Mouse (Mus musculus) cerebellum, adult 9-11 months (tissue): Measurements from ENCODE around the gene Nfkbie.

ENCODE experiments used
- DNase-seq: peaks from one replicate; pipeline ENCODE4 v3.0.0; 2022

Gene Nfkbie

DNA sequence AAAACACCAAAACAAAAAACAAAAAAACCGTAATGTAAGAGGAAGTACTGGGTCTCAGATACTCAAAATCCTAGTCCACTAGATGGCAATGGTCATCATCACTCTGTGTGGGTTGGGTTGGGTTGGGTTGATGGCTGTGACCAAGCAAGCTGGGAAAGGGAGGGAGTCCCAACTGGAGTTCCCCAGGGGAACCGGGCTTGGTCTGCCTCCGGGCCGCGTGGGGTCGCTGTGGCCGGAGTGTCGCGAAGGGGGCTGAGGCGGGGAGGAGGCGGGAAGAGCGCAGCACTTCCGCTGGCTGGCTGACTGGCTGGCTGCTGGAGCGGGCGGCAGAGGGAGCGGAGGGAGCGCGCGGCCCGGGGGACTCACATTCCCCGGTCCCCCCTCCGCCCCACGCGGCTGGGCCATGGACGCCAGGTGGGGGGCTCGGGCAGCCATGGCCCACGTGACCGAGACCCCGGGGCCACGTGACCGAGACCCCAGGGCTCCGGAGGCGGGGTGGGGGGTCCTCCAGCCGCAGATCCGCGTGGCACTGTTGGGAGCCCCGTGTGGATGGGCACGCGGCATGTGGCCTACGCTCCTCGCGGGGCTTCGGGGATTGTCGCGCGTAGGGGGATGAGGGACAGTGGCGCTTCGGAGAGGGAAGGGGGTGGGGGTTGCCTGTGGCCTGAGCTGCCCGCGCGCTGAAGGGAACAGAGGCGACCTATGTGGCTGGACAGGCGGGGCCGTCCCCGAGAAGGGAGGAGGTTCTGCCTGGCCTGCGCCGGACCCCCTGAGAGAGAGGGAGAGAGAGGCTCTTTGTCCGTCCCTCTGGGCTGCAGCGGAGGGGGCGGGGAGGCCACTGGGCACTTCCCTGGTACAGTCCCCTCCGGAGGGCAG, 8.4 kb downstream of the Nfkbie start, which contains the start of gene Slc35b2:
Gene Slc35b2 (plus strand): TSS at position 220 of the 876 bp plus-strand sequence.
- DNase-seq = peak; percentile 95

DNA sequence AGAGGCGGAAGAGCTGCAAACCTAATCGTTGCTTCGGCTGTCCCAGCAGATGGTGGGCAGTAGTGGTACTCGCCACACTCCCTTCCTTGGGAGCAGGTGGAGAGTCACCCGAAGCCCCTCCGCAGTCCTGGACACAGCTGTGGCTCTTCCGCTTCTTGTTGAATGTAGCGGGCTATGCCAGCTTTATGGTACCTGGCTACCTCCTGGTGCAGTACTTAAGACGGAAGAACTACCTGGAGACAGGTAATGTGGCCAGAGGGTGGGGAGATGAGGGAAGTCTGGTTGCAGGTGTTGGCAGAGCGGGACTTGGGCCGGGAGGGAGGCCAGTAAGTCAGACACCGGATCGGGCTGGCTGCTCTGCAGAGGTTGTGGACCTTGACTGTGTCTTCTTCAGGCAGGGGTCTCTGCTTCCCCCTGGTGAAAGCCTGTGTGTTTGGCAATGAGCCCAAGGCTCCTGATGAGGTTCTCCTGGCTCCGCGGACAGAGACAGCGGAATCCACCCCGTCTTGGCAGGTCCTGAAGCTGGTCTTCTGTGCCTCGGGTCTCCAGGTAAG, 9.1 kb downstream of the Nfkbie start:
- DNase-seq = peak; percentile 77

DNA sequence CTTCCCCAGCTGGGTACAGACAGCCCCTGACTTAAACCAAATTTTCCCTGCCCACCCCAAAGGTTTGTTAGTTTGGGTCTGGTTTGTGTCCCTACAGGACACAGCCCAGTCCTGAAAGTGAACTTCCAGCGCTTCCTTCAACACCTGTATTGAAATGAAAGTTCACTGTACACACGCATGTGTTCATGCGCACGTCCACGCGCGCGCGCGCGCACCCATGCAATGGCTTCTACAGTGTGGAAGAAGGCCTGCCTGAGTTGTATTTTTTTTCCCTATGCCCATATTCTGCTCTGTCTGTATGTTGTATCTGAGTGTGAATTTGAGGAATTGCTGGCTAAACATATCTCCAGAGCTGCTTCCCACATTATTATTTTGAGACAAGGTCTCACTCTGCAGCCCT, 9.6 kb downstream of the Nfkbie start:
- DNase-seq = no peak

DNA sequence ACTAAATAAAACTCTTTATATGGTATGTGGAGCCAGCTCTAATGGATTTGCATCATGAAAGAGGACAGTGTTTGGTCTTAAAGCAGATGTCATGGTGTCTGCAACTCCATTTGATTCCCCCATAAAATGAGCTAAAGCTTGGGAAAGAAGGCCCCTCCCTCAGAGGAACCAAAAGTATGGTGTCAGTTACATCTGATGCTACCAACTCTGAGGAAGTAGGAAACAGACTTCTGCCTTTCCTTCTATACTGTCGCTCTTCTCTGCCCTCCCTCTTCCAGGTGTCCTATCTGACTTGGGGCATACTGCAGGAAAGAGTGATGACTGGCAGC, 10.5 kb downstream of the Nfkbie start:
- no peak for DNase-seq

- peak; percentile 52 for DNase-seq
Observed at GRCm38 (mm10) chr17:45566360-45567161, 11.1 kb downstream of the Nfkbie start.

DNA sequence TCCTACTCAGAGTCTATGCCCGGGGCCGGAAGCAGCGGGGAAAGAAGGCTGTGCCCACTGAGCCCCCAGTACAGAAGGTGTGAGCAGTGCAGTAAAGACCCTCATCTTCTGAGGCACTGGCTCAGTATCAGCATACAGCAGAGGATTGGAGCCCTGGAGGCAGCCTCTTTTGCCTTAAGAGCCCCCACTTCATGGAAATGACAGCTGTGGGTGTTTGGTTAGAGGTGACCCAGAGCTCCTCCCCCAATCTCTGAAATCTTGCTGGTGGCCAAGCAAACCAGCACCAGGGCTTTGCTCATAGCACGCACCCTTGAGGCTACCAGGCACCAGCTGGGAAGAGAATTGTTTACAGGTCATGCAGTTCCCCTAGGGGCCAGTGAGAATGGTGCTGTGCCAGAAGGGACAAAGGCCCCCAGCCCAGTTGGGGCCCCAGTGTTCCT, 11.7 kb downstream of the Nfkbie start:
- DNase-seq = no peak

- no peak for DNase-seq
Observed at GRCm38 (mm10) chr17:45568990-45569389, 13.5 kb downstream of the Nfkbie start.

DNA sequence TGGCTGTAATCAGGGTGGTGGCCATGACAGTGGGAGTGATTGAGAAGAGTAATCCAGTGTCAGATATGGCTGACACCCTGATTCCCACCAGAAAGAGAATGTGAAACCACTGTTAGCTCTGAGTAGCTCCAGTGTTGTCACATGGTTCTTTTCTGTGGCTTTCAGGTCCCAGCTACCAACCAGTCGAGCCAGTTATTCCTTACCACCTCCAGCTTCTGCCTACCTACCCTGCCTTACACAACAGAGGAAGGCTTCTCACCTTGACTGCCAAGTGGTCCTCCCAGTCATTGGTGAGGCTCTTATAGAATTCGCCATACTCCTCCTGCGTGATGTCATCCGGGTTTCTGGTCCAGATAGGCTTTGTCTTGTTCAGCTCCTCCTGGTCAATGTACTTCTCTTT, 14.5 kb downstream of the Nfkbie start:
- no peak for DNase-seq

GRCm38 (mm10) chr17:45572103-45573086, 16.9 kb downstream of the Nfkbie start:
- DNase-seq = peak; percentile 85

DNA sequence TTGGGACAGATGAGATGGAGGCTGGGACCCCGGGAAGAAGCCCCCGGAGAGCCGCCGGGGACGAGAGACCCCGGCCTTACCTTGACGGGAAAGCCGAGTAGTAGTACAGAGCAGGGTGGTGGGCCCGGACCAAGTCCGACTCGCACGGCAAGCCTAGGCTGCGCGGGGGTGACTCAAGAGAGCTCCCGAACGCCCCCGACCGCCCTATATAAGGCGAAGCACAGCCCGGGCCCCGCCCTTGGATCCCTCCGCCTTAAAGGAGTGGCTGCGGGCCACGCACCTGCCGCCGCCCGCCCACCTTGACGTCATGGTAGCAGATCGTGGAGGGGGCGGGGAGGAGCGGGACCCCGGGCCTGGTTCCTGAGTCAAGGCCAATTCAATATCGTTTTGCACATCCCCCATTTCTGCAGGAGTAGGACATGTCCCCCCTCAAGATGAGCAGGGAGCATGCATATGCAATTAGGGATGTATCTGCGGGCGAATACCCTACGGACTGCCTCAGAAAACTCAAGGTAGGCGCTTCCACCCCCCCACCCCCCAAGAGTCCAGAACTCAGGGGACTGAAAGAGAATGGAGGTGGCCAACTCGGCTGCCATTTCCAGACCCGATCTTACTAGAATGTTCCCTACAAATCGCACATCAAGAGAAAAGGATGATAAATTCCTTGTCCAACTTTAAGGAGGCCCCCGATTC, 17.7 kb downstream of the Nfkbie start, which contains the start of gene Hsp90ab1:
Gene Hsp90ab1 (minus strand): TSS at position 185 of the 693 bp plus-strand sequence.
- peak; percentile 98 for DNase-seq

GRCm38 (mm10) chr17:45573780-45574123, 18.2 kb downstream of the Nfkbie start:
- peak; percentile 95 for DNase-seq

- peak; percentile 93 for DNase-seq
Observed at GRCm38 (mm10) chr17:45574129-45574761, 18.7 kb downstream of the Nfkbie start.

DNA sequence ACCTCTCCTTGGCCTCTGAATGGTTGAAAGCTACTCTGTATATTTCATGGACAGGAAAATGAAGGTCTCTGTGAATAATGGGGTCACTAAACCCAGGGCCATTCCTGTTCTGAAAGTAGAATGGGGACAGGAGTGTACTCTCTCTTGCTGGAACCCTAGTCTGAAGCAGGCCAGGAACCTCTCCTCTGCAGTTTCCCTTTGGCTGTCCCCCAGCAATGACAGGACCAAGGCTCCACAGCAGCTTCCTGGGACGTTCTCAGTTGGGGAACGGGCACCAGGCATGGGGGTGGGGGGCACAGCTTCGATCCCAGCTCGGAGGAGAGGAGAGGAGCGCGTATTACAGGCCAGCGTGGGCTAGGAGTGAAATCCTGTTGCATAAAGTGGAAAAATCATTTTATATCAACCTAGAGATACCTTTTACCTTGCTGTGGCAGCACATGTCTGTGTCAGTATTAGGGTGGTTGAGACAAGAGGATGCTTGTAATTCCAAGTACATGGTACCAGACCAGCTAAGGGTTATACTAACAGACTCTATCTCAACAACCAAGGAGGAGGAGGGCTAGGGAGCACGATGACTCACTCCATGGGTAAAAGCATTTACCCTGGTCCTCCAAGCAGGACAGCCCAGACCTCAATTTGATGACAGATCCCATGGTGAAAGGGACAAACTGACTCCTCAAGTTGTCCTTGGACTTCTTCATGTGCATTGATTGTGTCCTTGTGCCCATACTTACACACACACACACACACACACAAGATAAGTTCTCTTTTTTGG, 19.8 kb downstream of the Nfkbie start:
- DNase-seq = peak; percentile 63

GRCm38 (mm10) chr17:45578242-45578641, 22.7 kb downstream of the Nfkbie start:
- DNase-seq = no peak

DNA sequence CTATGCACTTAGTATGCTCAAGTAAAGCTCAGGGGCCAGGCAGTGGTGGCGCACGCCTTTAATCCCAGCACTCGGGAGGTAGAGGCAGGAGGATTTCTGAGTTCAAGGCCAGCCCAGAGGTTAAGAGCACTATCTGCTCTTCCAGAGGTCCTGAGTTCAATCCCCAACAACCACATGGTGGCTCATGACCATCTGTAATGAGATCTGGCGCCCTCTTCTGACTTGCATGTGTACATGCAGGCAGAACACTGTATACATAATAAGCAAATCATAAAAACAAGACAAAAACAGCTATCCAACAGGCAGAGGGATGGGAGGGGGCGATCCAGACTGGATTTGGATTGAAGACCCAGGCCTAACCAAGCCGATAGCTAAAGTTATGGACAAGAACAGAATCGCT, 23.3 kb downstream of the Nfkbie start:
- no peak for DNase-seq

DNA sequence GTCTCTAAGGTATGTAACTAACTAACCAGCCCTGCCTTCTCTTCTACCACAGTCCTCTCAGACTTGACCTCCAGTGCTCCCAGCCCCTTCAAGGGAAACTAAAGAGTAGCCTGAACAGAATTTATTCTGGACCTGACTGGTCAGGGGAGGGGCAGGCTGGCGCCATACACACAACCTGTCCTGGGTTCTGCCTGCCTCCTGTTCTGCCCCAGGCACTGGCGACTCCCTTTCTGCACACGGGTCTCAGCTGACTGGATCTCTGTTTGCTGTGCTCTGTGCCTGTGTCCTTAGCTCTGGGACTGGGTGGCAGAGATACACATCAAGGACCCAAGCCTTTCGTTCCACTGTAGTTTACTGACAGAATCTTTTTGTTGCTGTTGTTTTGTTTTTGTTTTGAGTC, 24.1 kb downstream of the Nfkbie start:
- no peak for DNase-seq

GRCm38 (mm10) chr17:45580958-45581477, 25.5 kb downstream of the Nfkbie start:
- DNase-seq = no peak

DNA sequence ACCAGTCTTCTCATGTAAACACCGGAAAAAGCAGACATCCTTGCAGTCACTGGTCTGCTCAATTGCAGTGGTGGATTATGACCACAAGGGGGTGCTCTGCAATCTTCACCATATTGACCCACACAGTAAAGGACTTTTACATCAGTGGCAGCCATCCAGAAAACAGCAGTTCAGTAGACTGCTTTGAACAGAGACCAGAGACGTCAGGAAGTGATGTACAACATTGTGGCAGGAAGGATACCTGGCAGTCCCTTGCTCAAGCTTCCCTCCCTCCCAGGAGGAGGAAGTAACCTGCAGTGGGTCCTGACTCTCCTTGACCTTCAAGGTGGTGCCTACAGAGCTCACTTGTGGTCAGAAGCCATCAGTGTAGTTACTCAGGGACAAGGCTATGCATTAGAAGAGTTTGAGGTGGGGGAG, 26.1 kb downstream of the Nfkbie start:
- peak; percentile 78 for DNase-seq

GRCm38 (mm10) chr17:45582188-45582587, 26.7 kb downstream of the Nfkbie start:
- DNase-seq = no peak

DNA sequence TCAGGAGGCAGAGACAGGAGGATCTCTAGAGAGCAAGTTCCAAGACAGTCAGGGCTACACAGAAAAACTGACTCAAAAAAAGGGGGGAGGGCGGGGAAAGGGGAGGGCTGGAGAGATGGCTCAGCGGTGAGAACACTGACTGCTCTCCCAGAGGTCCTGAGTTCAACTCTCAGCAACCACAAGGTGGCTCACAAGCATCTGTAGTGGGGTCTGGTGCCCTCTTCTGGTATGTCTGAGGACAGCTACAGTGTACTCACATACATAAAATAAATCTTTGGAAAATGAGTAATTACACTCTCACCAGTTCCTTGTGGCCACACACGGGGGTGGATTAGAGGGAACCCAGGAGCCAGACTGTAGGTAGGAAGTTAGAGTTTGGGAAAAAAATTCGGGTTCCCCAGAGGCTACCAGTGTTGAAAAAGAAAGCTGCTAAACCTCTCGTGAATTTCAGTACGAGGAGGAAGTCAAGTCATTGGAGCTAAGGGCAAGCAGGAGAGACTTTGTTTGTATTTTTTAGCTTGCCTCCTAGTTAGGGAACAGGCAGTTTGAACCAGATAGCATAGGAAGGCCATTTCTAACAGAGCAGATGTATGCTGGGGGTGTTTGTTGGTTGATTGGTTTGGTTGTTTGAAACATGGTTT, 27.3 kb downstream of the Nfkbie start:
- no peak for DNase-seq
